Mouse (Mus musculus) liver, postnatal 0 days (tissue): ENCODE measurements around the gene Usp28.

Source experiments
- CTCF ChIP-seq: sonication (generic); IDR thresholded peaks from 2 replicates; pipeline ENCODE4 v1.5.1; 2016; ENCODE audit warnings: antibody characterized with exemption, low read depth
- EP300 ChIP-seq: IDR thresholded peaks from 2 replicates; pipeline ENCODE4 v1.6.1; 2016; ENCODE audit warnings: antibody characterized with exemption, low read depth, mild to moderate bottlenecking

DNA sequence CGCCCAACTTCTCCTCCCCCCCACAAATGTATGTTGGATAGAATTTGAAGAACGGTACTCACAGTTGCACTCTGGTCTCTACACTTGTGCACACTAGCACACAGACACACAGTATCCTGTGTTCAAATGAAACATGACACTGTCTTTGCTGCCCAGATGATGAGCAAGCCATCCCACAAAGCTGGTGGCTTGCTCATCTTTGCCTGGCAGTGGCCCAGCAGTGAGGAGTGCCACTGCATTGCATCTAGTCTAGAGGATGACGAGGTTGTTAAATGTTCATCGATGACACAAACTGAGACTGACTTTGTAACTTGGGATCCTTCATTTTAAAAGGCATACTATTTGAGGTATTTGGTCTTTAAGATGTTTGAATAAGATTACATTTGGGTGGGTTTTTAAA lies 49.6 kb downstream of the Usp28 start:
- TF ChIP-seq CTCF: no peak
- no peak for TF ChIP-seq EP300
